Mouse (Mus musculus): ENCODE data around the gene Agfg2. TPM values are rescaled to one million over a fixed set of nuclear protein-coding genes. Genes with fewer than 3 reads are reported as not detected.

Gene Agfg2
- total and polyA plus RNA-seq, 2 experiments from 2014 or later = 15.5 to 28.8 TPM

DNA sequence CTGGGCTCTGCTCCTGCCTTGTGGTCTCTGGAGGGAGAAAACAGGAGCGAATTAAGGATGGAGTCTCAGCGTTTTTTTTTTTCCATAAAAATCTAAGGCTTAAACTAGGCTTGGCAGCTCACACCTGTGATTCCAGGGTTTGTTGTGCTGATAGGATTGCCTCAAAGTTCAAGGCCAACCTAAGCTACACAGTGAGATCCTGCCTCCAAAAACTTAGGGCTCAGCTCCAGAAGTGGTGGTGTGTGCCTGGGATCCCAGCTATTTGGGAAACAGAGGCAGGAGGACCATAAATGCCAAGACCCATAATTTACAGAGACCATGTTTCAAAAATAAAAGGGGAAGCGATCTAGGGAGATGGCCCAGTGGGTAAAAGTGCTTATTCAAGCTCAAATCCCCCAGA, 75.2 kb downstream of the Agfg2 start:
- no peak overlapping the region for H3K4me3 ChIP-seq (ENCODE audit: low read depth, low read length)
- H3K9me3 ChIP-seq (replicated peaks; ENCODE audit: control insufficient read depth, low read length) = no peaks in the 10 kb centered on the region
- TF ChIP-seq CTCF (IDR thresholded peaks at IDR 0.05; ENCODE audit: low read depth) = no peak
- H3K27ac ChIP-seq (ENCODE audit: low read depth) = no peak overlapping the region
- no peak for DNase-seq (ENCODE audit: low spot score)
- 71% methylated on average over 3 of the region's 3 CpGs for WGBS
- H3K4me1 ChIP-seq (ENCODE audit: control insufficient read depth, insufficient read depth) = peaks cover 31% of the 10 kb centered on the region
- no peak overlapping the region for H3K4me2 ChIP-seq (ENCODE audit: low read depth, low read length)
- peaks cover 27% of the 10 kb centered on the region for H3K36me3 ChIP-seq (replicated peaks; ENCODE audit: control insufficient read depth, insufficient read depth, low read length)
- no peak overlapping the region for H3K9ac ChIP-seq (replicated peaks; ENCODE audit: low read depth, low read length)
- ATAC-seq (ENCODE audit: insufficient read depth, low read depth) = no peak
- no peaks in the 10 kb centered on the region for H3K27me3 ChIP-seq (ENCODE audit: control insufficient read depth, insufficient read depth, low read length)

GRCm38 (mm10) chr5:137608654-137609190, 75.8 kb downstream of the Agfg2 start:
- Histone ChIP-seq H3K27me3 (ENCODE audit: control insufficient read depth, insufficient read depth, low read length) (no peaks in the 10 kb centered on the region), H3K9me3 (replicated peaks; ENCODE audit: control insufficient read depth, low read length) (no peaks in the 10 kb centered on the region), H3K4me1 (ENCODE audit: control insufficient read depth, insufficient read depth) (peaks cover 31% of the 10 kb centered on the region), H3K4me2 (ENCODE audit: low read depth, low read length) (0 out of 2 replicates have a peak overlapping the region, but pooled peaks have one; percentile 7), H3K36me3 (replicated peaks; ENCODE audit: control insufficient read depth, insufficient read depth, low read length) (peaks cover 27% of the 10 kb centered on the region), H3K9ac (replicated peaks; ENCODE audit: low read depth, low read length) (peak overlapping the region; percentile 4; the same call in 1 of the 2 replicates), H3K27ac (ENCODE audit: low read depth) (no peak overlapping the region), H3K4me3 (ENCODE audit: low read depth, low read length) (no peak overlapping the region)
- no peak for ATAC-seq (ENCODE audit: insufficient read depth, low read depth)
- 37% methylated on average over 22 of the region's 23 CpGs for WGBS
- TF ChIP-seq EP300 (IDR thresholded peaks at IDR 0.05; ENCODE audit: low read depth) (no peak), CTCF (IDR thresholded peaks at IDR 0.05; ENCODE audit: low read depth) (no peak)
- no peak for DNase-seq (ENCODE audit: low spot score)

- ATAC-seq (ENCODE audit: insufficient read depth, low read depth) (no peak), DNase-seq (ENCODE audit: low spot score) (no peak)
- Histone ChIP-seq H3K4me2 (ENCODE audit: low read depth, low read length) (0 out of 2 replicates have a peak overlapping the region, but pooled peaks have one; percentile 7), H3K27ac (ENCODE audit: low read depth) (no peak overlapping the region), H3K9me3 (replicated peaks; ENCODE audit: control insufficient read depth, low read length) (no peaks in the 10 kb centered on the region), H3K36me3 (replicated peaks; ENCODE audit: control insufficient read depth, insufficient read depth, low read length) (peaks cover 27% of the 10 kb centered on the region), H3K27me3 (ENCODE audit: control insufficient read depth, insufficient read depth, low read length) (no peaks in the 10 kb centered on the region), H3K4me3 (ENCODE audit: low read depth, low read length) (no peak overlapping the region), H3K9ac (replicated peaks; ENCODE audit: low read depth, low read length) (peak overlapping the region; percentile 4; the same call in 1 of the 2 replicates), H3K4me1 (ENCODE audit: control insufficient read depth, insufficient read depth) (peaks cover 28% of the 10 kb centered on the region)
- TF ChIP-seq EP300 (IDR thresholded peaks at IDR 0.05; ENCODE audit: low read depth) (no peak), CTCF (IDR thresholded peaks at IDR 0.05; ENCODE audit: low read depth) (no peak)
- WGBS = 45% methylated on average over 26 of the region's 26 CpGs
Observed at GRCm38 (mm10) chr5:137607860-137608653, 76.5 kb downstream of the Agfg2 start.

GRCm38 (mm10) chr5:137601365-137601729, 83.2 kb downstream of the Agfg2 start:
- DNase-seq (ENCODE audit: low spot score) = no peak
- Histone ChIP-seq H3K27ac (ENCODE audit: low read depth) (peak overlapping the region; percentile 71), H3K4me2 (ENCODE audit: low read depth, low read length) (peak overlapping the region; percentile 92), H3K4me3 (ENCODE audit: low read depth, low read length) (peak overlapping the region; percentile 68), H3K9ac (replicated peaks; ENCODE audit: low read depth, low read length) (peak overlapping the region; percentile 64), H3K9me3 (replicated peaks; ENCODE audit: control insufficient read depth, low read length) (no peaks in the 10 kb centered on the region), H3K36me3 (replicated peaks; ENCODE audit: control insufficient read depth, insufficient read depth, low read length) (peaks cover 25% of the 10 kb centered on the region), H3K4me1 (ENCODE audit: control insufficient read depth, insufficient read depth) (peaks cover 13% of the 10 kb centered on the region; the same call in 1 of the 2 replicates), H3K27me3 (ENCODE audit: control insufficient read depth, insufficient read depth, low read length) (no peaks in the 10 kb centered on the region)
- ATAC-seq (ENCODE audit: insufficient read depth, low read depth) = no peak
- no peak for TF ChIP-seq CTCF (IDR thresholded peaks at IDR 0.05; ENCODE audit: low read depth)
- no peak for TF ChIP-seq EP300 (IDR thresholded peaks at IDR 0.05; ENCODE audit: low read depth)
- WGBS = under 1% methylated on average over 22 of the region's 22 CpGs

GRCm38 (mm10) chr5:137600619-137601364, 83.7 kb downstream of the Agfg2 start, which contains the start of gene Mospd3:
TSS of gene Mospd3 (minus strand) at chr5:137601058.
- peak within 1 kb of the TSS; percentile 68 for H3K4me3 ChIP-seq (ENCODE audit: low read depth, low read length)
- H3K4me2 ChIP-seq (ENCODE audit: low read depth, low read length) = peak within 1 kb of the TSS; percentile 92
- peaks cover 13% of the 10 kb centered on the region; the same call in 1 of the 2 replicates for H3K4me1 ChIP-seq (ENCODE audit: control insufficient read depth, insufficient read depth)
- H3K27ac ChIP-seq (ENCODE audit: low read depth) = peak within 1 kb of the TSS; percentile 90
- TF ChIP-seq CTCF (IDR thresholded peaks at IDR 0.05; ENCODE audit: low read depth) (no peak), EP300 (IDR thresholded peaks at IDR 0.05; ENCODE audit: low read depth) (no peak; the same call in 1 of the 2 replicates)
- H3K36me3 ChIP-seq (replicated peaks; ENCODE audit: control insufficient read depth, insufficient read depth, low read length) = peaks cover 19% of the 10 kb centered on the region
- under 1% methylated on average over 41 of the region's 41 CpGs for WGBS
- no peaks in the 10 kb centered on the region for H3K27me3 ChIP-seq (ENCODE audit: control insufficient read depth, insufficient read depth, low read length)
- no peaks in the 10 kb centered on the region for H3K9me3 ChIP-seq (replicated peaks; ENCODE audit: control insufficient read depth, low read length)
- DNase-seq (ENCODE audit: low spot score) (peak; percentile 99), ATAC-seq (ENCODE audit: insufficient read depth, low read depth) (peak; percentile 95)
- H3K9ac ChIP-seq (replicated peaks; ENCODE audit: low read depth, low read length) = peak within 1 kb of the TSS; percentile 74

Other genes with a start within 250 kb of the Agfg2 start
- gene Zan, start 207.7 kb downstream of the Agfg2 start, total RNA-seq (2014; rRNA removed; ENCODE audit: low replicate concordance) = under 0.01 and 0.43 TPM in 2 replicates
- gene Zan, start 207.7 kb downstream of the Agfg2 start, polyA plus RNA-seq (2015; fragmentation: Nextera tagmentation; extraction: Ambion mirVana) = 0.04 TPM in 2 replicates
- 40.1 and 61.3 TPM in 2 replicates for gene Pop7, start 182.2 kb downstream of the Agfg2 start, total RNA-seq (2014; rRNA removed; ENCODE audit: low replicate concordance)
- 39.9 and 40.6 TPM in 2 replicates for gene Pop7, start 182.2 kb downstream of the Agfg2 start, polyA plus RNA-seq (2015; fragmentation: Nextera tagmentation; extraction: Ambion mirVana)
- 12.0 and 17.7 TPM in 2 replicates for gene Gigyf1, start 166.2 kb downstream of the Agfg2 start, total RNA-seq (2014; rRNA removed; ENCODE audit: low replicate concordance)
- gene Gigyf1, start 166.2 kb downstream of the Agfg2 start, polyA plus RNA-seq (2015; fragmentation: Nextera tagmentation; extraction: Ambion mirVana) = 7.2 TPM in 2 replicates
- gene Epo, start 151.5 kb downstream of the Agfg2 start, total RNA-seq (2014; rRNA removed; ENCODE audit: low replicate concordance) = not detected in 2 replicates
- gene Epo, start 151.5 kb downstream of the Agfg2 start, polyA plus RNA-seq (2015; fragmentation: Nextera tagmentation; extraction: Ambion mirVana) = not detected in 2 replicates
- 599 and 872 TPM in 2 replicates for gene Gnb2, start 151.2 kb downstream of the Agfg2 start, total RNA-seq (2014; rRNA removed; ENCODE audit: low replicate concordance)
- gene Gnb2, start 151.2 kb downstream of the Agfg2 start, polyA plus RNA-seq (2015; fragmentation: Nextera tagmentation; extraction: Ambion mirVana) = 301 TPM in 2 replicates
- not detected in 2 replicates for gene Actl6b, start 131.2 kb downstream of the Agfg2 start, total RNA-seq (2014; rRNA removed; ENCODE audit: low replicate concordance)
- gene Actl6b, start 131.2 kb downstream of the Agfg2 start, polyA plus RNA-seq (2015; fragmentation: Nextera tagmentation; extraction: Ambion mirVana) = not detected in 2 replicates
- 0.50 TPM in 1 of 2 replicates, not detected in the other for gene Tfr2, start 114.9 kb downstream of the Agfg2 start, total RNA-seq (2014; rRNA removed; ENCODE audit: low replicate concordance)
- gene Tfr2, start 114.9 kb downstream of the Agfg2 start, polyA plus RNA-seq (2015; fragmentation: Nextera tagmentation; extraction: Ambion mirVana) = 0.07 and 0.12 TPM in 2 replicates
- 9.3 TPM in 1 of 2 replicates, not detected in the other for gene Mospd3, start 83.7 kb downstream of the Agfg2 start, total RNA-seq (2014; rRNA removed; ENCODE audit: low replicate concordance)
- 18.3 and 19.7 TPM in 2 replicates for gene Mospd3, start 83.7 kb downstream of the Agfg2 start, polyA plus RNA-seq (2015; fragmentation: Nextera tagmentation; extraction: Ambion mirVana)
- gene Pcolce, start 70.9 kb downstream of the Agfg2 start, total RNA-seq (2014; rRNA removed; ENCODE audit: low replicate concordance) = 172 and 201 TPM in 2 replicates
- gene Pcolce, start 70.9 kb downstream of the Agfg2 start, polyA plus RNA-seq (2015; fragmentation: Nextera tagmentation; extraction: Ambion mirVana) = 116 and 122 TPM in 2 replicates
- gene Fbxo24, start 55.7 kb downstream of the Agfg2 start, total RNA-seq (2014; rRNA removed; ENCODE audit: low replicate concordance) = 0.65 TPM in 1 of 2 replicates, not detected in the other
- gene Fbxo24, start 55.7 kb downstream of the Agfg2 start, polyA plus RNA-seq (2015; fragmentation: Nextera tagmentation; extraction: Ambion mirVana) = 0.11 and 0.16 TPM in 2 replicates
- 12.7 and 19.7 TPM in 2 replicates for gene Lrch4, start 55.6 kb downstream of the Agfg2 start, total RNA-seq (2014; rRNA removed; ENCODE audit: low replicate concordance)
- gene Lrch4, start 55.6 kb downstream of the Agfg2 start, polyA plus RNA-seq (2015; fragmentation: Nextera tagmentation; extraction: Ambion mirVana) = 15.9 and 17.8 TPM in 2 replicates
- gene Gm20605, start 55.6 kb downstream of the Agfg2 start, total RNA-seq (2014; rRNA removed; ENCODE audit: low replicate concordance) = 1.6 and 5.3 TPM in 2 replicates
- gene Gm20605, start 55.6 kb downstream of the Agfg2 start, polyA plus RNA-seq (2015; fragmentation: Nextera tagmentation; extraction: Ambion mirVana) = 1.8 and 2.5 TPM in 2 replicates
- gene Sap25, start 43.4 kb downstream of the Agfg2 start, total RNA-seq (2014; rRNA removed; ENCODE audit: low replicate concordance) = 10.4 TPM in 1 of 2 replicates, not detected in the other
- 1.5 and 2.8 TPM in 2 replicates for gene Sap25, start 43.4 kb downstream of the Agfg2 start, polyA plus RNA-seq (2015; fragmentation: Nextera tagmentation; extraction: Ambion mirVana)
- gene Irs3, start 39.0 kb downstream of the Agfg2 start, total RNA-seq (2014; rRNA removed; ENCODE audit: low replicate concordance) = 7.6 TPM in 1 of 2 replicates, not detected in the other
- 0.08 and 0.23 TPM in 2 replicates for gene Irs3, start 39.0 kb downstream of the Agfg2 start, polyA plus RNA-seq (2015; fragmentation: Nextera tagmentation; extraction: Ambion mirVana)
- 1.3 and 5.8 TPM in 2 replicates for gene Nyap1, start 56.9 kb upstream of the Agfg2 start, total RNA-seq (2014; rRNA removed; ENCODE audit: low replicate concordance)
- gene Nyap1, start 56.9 kb upstream of the Agfg2 start, polyA plus RNA-seq (2015; fragmentation: Nextera tagmentation; extraction: Ambion mirVana) = 0.56 and 0.65 TPM in 2 replicates
- 167 and 192 TPM in 2 replicates for gene Tsc22d4, start 61.0 kb upstream of the Agfg2 start, total RNA-seq (2014; rRNA removed; ENCODE audit: low replicate concordance)
- gene Tsc22d4, start 61.0 kb upstream of the Agfg2 start, polyA plus RNA-seq (2015; fragmentation: Nextera tagmentation; extraction: Ambion mirVana) = 221 and 232 TPM in 2 replicates
- gene Ppp1r35, start 94.1 kb upstream of the Agfg2 start, total RNA-seq (2014; rRNA removed; ENCODE audit: low replicate concordance) = 24.0 and 24.5 TPM in 2 replicates
- gene Ppp1r35, start 94.1 kb upstream of the Agfg2 start, polyA plus RNA-seq (2015; fragmentation: Nextera tagmentation; extraction: Ambion mirVana) = 10.4 and 15.4 TPM in 2 replicates
- gene Mepce, start 102.9 kb upstream of the Agfg2 start, total RNA-seq (2014; rRNA removed; ENCODE audit: low replicate concordance) = 18.0 and 19.6 TPM in 2 replicates
- gene Mepce, start 102.9 kb upstream of the Agfg2 start, polyA plus RNA-seq (2015; fragmentation: Nextera tagmentation; extraction: Ambion mirVana) = 5.0 and 5.4 TPM in 2 replicates
- 1.4 and 8.7 TPM in 2 replicates for gene Zcwpw1, start 103.1 kb upstream of the Agfg2 start, total RNA-seq (2014; rRNA removed; ENCODE audit: low replicate concordance)
- 2.2 and 3.6 TPM in 2 replicates for gene Zcwpw1, start 103.1 kb upstream of the Agfg2 start, polyA plus RNA-seq (2015; fragmentation: Nextera tagmentation; extraction: Ambion mirVana)
- 3.7 and 78.0 TPM in 2 replicates for gene Pilra, start 151.6 kb upstream of the Agfg2 start, total RNA-seq (2014; rRNA removed; ENCODE audit: low replicate concordance)
- 2.0 TPM in 2 replicates for gene Pilra, start 151.6 kb upstream of the Agfg2 start, polyA plus RNA-seq (2015; fragmentation: Nextera tagmentation; extraction: Ambion mirVana)
- gene Pilrb1, start 173.4 kb upstream of the Agfg2 start, total RNA-seq (2014; rRNA removed; ENCODE audit: low replicate concordance) = 0.66 TPM in 1 of 2 replicates, not detected in the other
- 0.45 and 0.75 TPM in 2 replicates for gene Pilrb1, start 173.4 kb upstream of the Agfg2 start, polyA plus RNA-seq (2015; fragmentation: Nextera tagmentation; extraction: Ambion mirVana)
- gene Pilrb2, start 187.1 kb upstream of the Agfg2 start, total RNA-seq (2014; rRNA removed; ENCODE audit: low replicate concordance) = 2.4 TPM in 1 of 2 replicates, not detected in the other
- 1.2 and 1.6 TPM in 2 replicates for gene Pilrb2, start 187.1 kb upstream of the Agfg2 start, polyA plus RNA-seq (2015; fragmentation: Nextera tagmentation; extraction: Ambion mirVana)
- gene Cyp3a13, start 236.9 kb upstream of the Agfg2 start, total RNA-seq (2014; rRNA removed; ENCODE audit: low replicate concordance) = not detected in 2 replicates
- gene Cyp3a13, start 236.9 kb upstream of the Agfg2 start, polyA plus RNA-seq (2015; fragmentation: Nextera tagmentation; extraction: Ambion mirVana) = 0.10 and 0.11 TPM in 2 replicates